Mouse (Mus musculus) C3H10T1/2 (cell line): ENCODE measurements around the gene Snapc5. TPM values are rescaled to one million over a fixed set of nuclear protein-coding genes. Genes with fewer than 3 reads are reported as not detected.

ENCODE experiments used
- polyA plus RNA-seq, 2 experiments: library from polyadenylated mRNA; unstranded; fragments of >200 nt; fragmentation: generic; extraction: Trizol; gene quantifications; one replicate each; pipeline ENCODE4 v1.2.1; 2012; ENCODE audit warnings: missing spikeins in 2 of 2

Gene Snapc5
- 10 to 100 TPM in 1 of 2 experiments, 1 to 10 TPM in 1; 2.5 to 25.0 TPM for polyA plus RNA-seq

DNA sequence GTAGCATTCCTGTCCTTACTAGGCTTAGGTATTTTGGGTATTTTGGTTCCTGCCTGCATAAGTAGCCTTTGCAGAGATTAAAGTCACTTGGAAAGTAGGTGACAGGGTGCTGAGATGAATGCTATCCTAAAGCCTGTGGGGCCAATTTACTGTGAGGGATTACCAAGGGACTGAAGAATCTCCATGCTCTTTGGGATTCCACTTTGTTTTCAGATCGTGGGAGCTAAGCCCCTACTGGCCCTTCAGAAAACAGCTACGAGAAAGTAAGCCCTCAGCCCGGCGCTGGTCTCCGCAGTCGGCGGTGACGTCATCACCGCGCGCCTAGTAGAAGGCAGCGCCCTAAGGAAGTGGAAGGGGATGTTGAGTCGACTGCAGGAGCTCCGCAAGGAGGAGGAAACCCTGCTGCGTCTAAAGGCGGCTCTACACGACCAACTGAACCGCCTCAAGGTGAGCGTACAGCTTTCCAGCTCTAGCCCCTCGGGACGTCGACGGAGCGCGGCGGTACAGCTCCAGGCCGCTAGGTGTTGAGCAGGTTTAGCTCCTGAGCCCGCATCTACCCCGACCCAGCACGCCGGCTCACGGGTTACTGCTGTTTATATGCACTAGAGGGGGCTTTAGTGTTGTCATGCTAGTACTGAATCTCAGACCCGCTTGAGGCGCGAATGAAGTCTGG lies at the start of gene Snapc5:
Snapc5 (plus strand) TSS at position 301 of the 673 bp plus-strand sequence.

GRCm38 (mm10) chr9:64172816-64173665 lies 6.0 kb upstream of the Snapc5 start, which contains the start of the genes Zwilch and Rpl4:
Gene Zwilch, minus strand, starts transcription at chr9:64173104.
Gene Rpl4, plus strand, starts transcription at chr9:64173375.

Other genes with a start within 250 kb of the Snapc5 start
- 10 to 100 TPM in 1 of 2 experiments, 1 to 10 TPM in 1; 4.7 to 14.4 TPM for gene Smad6, start 157.2 kb upstream of the Snapc5 start, polyA plus RNA-seq
- gene Lctl, start 62.1 kb upstream of the Snapc5 start, polyA plus RNA-seq = 1 to 10 TPM in 1 of 2 experiments, under 1 TPM in 1; 0.14 to 8.1 TPM
- 10 to 100 TPM in 1 of 2 experiments, 1 to 10 TPM in 1; 2.0 to 13.5 TPM for gene Zwilch, start 6.2 kb upstream of the Snapc5 start, polyA plus RNA-seq
- 1,000 to 10,000 TPM in 1 of 2 experiments, 100 to 1,000 TPM in 1; 398 to 1,055 TPM for gene Rpl4, start 5.9 kb upstream of the Snapc5 start, polyA plus RNA-seq
- gene Uchl4, start 55.9 kb downstream of the Snapc5 start, polyA plus RNA-seq = under 1 TPM; 0.04 to 0.12 TPM
- 10 to 100 TPM in 1 of 2 experiments, 1 to 10 TPM in 1; 6.1 to 24.1 TPM for gene Map2k1, start 74.4 kb downstream of the Snapc5 start, polyA plus RNA-seq
- gene Tipin, start 102.3 kb downstream of the Snapc5 start, polyA plus RNA-seq = 10 to 100 TPM; 15.1 to 17.7 TPM
- 10 to 100 TPM in 1 of 2 experiments, 1 to 10 TPM in 1; 4.3 to 13.5 TPM for gene Dis3l, start 162.0 kb downstream of the Snapc5 start, polyA plus RNA-seq
- gene Megf11, start 206.4 kb downstream of the Snapc5 start, polyA plus RNA-seq = under 1 TPM; 0.02 to 0.15 TPM